Mouse (Mus musculus) G1E (cell line): Measurements from ENCODE around the gene Atpaf1.

Source experiments
- CTCF ChIP-seq: IDR thresholded peaks from 2 replicates; pipeline ENCODE4 v1.5.1; 2012; ENCODE audit warnings: low read depth, low read length, inconsistent platforms, mixed read lengths
- GATA1 ChIP-seq: IDR thresholded peaks from 2 replicates; pipeline ENCODE4 v1.6.1; 2012; ENCODE audit warnings: borderline replicate concordance, low read length, inconsistent platforms, mixed read lengths
- GATA2 ChIP-seq: IDR thresholded peaks from 2 replicates; pipeline ENCODE4 v1.6.1; 2012; ENCODE audit warnings: low read depth, low read length, inconsistent platforms, borderline replicate concordance
- POLR2AphosphoS5 ChIP-seq: IDR thresholded peaks from 2 replicates; pipeline ENCODE4 v1.6.1; 2012; ENCODE audit warnings: low read depth, low read length, inconsistent platforms; ENCODE audit not compliant: insufficient replicate concordance
- TAL1 ChIP-seq: conservative IDR thresholded peaks from 2 replicates; pipeline ENCODE4 v1.6.1; 2012; ENCODE audit warnings: low read depth, low read length, inconsistent platforms, mixed read lengths

DNA sequence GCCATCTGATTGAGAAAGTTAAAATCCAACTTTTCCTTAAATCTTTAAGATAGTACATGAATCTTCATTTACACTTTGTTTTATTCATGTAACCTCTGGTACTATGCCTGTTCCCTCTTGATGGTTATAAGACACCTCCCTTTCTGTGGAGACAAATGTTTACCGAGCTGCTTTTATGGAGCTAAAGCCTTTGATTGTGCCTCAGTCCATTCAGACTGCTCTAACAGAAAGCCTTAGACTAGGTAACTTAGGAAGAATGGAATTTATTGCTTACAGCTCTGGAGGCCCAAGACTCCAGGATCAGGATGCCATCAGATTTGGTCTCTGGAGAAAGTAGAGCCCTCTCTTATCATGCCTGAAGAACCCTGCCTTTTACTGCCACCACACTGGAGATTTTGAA lies 36.4 kb upstream of the Atpaf1 start:
- TF ChIP-seq TAL1 = no peak
- no peak for TF ChIP-seq CTCF
- no peak for TF ChIP-seq GATA1
- no peak for TF ChIP-seq POLR2AphosphoS5
- no peak for TF ChIP-seq GATA2
